Mouse (Mus musculus) heart, embryonic 13.5 days (tissue): Measurements from ENCODE around the gene Dnah14. TPM values are rescaled to one million over a fixed set of nuclear protein-coding genes. Genes with fewer than 3 reads are reported as not detected.

ENCODE experiments used
- ATAC-seq: fragments of 200-750 bp; cut with Nextera tagmentation; 2 replicates; pipeline ENCODE4 v1.8.0; 2017; ENCODE audit warnings: moderate TSS enrichment; ENCODE audit not compliant: insufficient number of reproducible peaks, low FRiP score, low TSS enrichment; ENCODE audit errors: extremely low read depth
- H3K27ac ChIP-seq: fragments of 300-500 bp; sonication (generic); replicated peaks from 2 replicates; pipeline ENCODE4 v1.5.1; 2015; ENCODE audit warnings: moderate library complexity, mild to moderate bottlenecking, inconsistent platforms
- H3K27me3 ChIP-seq: fragments of 300-500 bp; sonication (generic); replicated peaks from 2 replicates; pipeline ENCODE4 v1.6.1; 2015; ENCODE audit warnings: mild to moderate bottlenecking, inconsistent platforms
- H3K36me3 ChIP-seq: fragments of 300-500 bp; sonication (generic); 2 replicates; pipeline ENCODE4 v1.6.1; 2015; ENCODE audit warnings: mild to moderate bottlenecking, inconsistent platforms
- H3K4me1 ChIP-seq: fragments of 300-500 bp; sonication (generic); 2 replicates; pipeline ENCODE4 v1.6.1; 2015; ENCODE audit warnings: inconsistent platforms
- H3K4me2 ChIP-seq: fragments of 300-500 bp; sonication (generic); 2 replicates; pipeline ENCODE4 v1.6.1; 2015; ENCODE audit warnings: inconsistent platforms, mild to moderate bottlenecking, moderate library complexity
- H3K4me3 ChIP-seq: fragments of 300-500 bp; sonication (generic); 2 replicates; pipeline ENCODE4 v1.5.1; 2015; ENCODE audit warnings: moderate library complexity, mild to moderate bottlenecking, inconsistent platforms
- H3K9ac ChIP-seq: fragments of 300-500 bp; sonication (generic); 2 replicates; pipeline ENCODE4 v1.6.1; 2015; ENCODE audit warnings: inconsistent platforms, mild to moderate bottlenecking, moderate library complexity
- H3K9me3 ChIP-seq: fragments of 300-500 bp; sonication (generic); 2 replicates; pipeline ENCODE4 v1.6.1; 2016; ENCODE audit warnings: inconsistent platforms
- WGBS: fragments of 180-500 bp; shearing (Covaris S2); methylation state at CpG from one replicate; pipeline ENCODE4 v1.1.7; 2015; ENCODE audit warnings: mixed read lengths; 5-methylcytosine and 5-hydroxymethylcytosine counted together
- polyA plus RNA-seq: library from polyadenylated mRNA; unstranded; fragments of >200 nt; fragmentation: Nextera tagmentation; extraction: Ambion mirVana; gene quantifications from 2 replicates; pipeline ENCODE4 v1.2.1, GENCODE M21; 2015

Dnah14 gene
- 0.64 and 0.83 TPM in 2 replicates for polyA plus RNA-seq

DNA sequence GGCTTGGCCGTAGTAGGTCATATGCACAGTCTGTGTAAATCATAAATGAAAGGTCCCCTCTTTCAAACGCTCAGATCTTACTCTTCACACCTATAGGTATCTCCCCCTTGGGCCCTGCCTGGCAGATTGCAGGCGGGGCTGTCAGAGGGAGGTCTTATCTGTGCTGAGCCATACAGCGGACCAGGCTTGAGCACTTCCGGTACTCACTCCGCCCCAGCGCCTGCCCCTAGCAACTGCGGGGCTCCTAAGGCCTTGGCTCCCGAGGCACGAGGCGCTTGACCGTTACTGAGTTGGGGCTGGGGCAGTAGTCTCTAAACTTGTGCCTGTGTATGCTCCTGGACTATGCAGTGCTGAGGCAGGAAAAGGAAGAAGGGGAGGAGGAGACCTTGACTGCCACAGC lies at the start of gene Dnah14:
Gene Dnah14, plus strand, starts transcription at position 238 of the 400 bp plus-strand sequence.
- H3K27ac ChIP-seq: no peak within 1 kb of the TSS
- no peaks in the 10 kb centered on the region for H3K27me3 ChIP-seq
- H3K9ac ChIP-seq: no peak within 1 kb of the TSS
- H3K36me3 ChIP-seq: no peaks in the 10 kb centered on the region
- ATAC-seq: no peak
- no peaks in the 10 kb centered on the region for H3K4me1 ChIP-seq
- 50% methylated on average over 12 of the region's 12 CpGs for WGBS
- no peaks in the 10 kb centered on the region for H3K9me3 ChIP-seq
- H3K4me3 ChIP-seq: no peak within 1 kb of the TSS
- no peak within 1 kb of the TSS for H3K4me2 ChIP-seq

DNA sequence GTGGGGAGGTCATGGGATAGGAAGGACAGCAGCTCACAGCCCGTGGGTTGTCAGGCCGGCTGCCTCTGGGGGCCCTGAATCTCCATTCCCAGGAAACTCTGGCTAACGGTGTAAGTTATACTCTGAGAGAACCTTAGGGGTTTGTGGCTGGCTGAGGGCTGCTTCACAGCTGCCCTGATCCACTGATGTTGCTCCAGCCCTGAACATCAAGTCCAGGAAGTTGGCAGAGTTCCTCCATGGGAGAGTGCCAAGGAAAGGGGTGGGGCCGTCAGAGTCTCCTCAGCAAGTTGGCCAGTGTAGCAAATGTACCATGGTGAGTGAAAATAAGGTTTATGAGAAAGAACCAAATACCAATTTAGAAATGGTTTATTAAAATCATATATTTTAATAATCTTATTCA lies 47.0 kb upstream of the Dnah14 start:
- Histone ChIP-seq H3K4me1 (peaks cover 18% of the 10 kb centered on the region), H3K36me3 (no peaks in the 10 kb centered on the region), H3K9me3 (no peaks in the 10 kb centered on the region), H3K4me2 (no peak overlapping the region), H3K27me3 (no peaks in the 10 kb centered on the region), H3K27ac (0 out of 2 replicates have a peak overlapping the region, but pooled peaks have one; percentile 39), H3K9ac (no peak overlapping the region), H3K4me3 (no peak overlapping the region)
- 0 out of 2 replicates have a peak, but pooled peaks have one; percentile 59 for ATAC-seq
- WGBS: 54% methylated on average over 4 of the region's 4 CpGs

DNA sequence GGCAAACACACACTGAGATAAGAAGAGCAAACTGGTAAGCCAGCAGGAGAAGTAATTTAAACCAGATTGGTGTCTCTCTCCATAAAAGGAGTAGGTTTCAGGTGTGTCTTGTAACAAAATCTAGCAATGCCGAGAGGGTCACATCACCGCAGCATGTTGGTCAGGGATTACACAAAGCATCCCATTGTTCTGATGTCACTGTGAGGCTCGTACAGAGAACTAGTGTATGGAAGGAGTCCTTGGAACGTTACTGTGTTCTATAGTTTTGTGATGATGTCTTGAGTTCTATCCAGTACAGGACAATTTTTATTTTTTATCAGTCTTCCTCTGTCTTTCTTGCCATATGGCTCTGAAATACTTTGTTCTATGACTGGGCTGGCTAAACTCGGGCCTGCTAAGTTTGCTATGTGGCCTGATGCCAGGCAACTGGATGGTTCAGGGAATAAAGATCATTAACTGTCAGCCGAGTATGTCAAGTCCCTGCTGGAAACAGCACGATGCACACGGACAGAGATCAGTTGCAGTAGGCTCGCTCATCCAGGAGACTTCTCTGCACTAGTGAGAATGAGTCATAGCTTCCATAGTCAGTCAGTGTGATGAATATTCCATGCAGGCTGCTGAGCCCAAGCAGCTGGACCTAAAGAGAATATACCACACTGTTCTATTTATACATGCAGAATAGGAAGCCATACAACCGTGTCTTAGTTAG lies 41.0 kb upstream of the Dnah14 start:
- Histone ChIP-seq H3K36me3 (no peaks in the 10 kb centered on the region), H3K4me1 (peaks cover 37% of the 10 kb centered on the region), H3K4me2 (no peak overlapping the region), H3K4me3 (no peak overlapping the region), H3K27me3 (no peaks in the 10 kb centered on the region), H3K9me3 (no peaks in the 10 kb centered on the region), H3K27ac (peak overlapping the region; percentile 56), H3K9ac (no peak overlapping the region)
- ATAC-seq: peak; percentile 32; the same call in 1 of the 2 replicates
- 38% methylated on average over 10 of the region's 10 CpGs for WGBS

DNA sequence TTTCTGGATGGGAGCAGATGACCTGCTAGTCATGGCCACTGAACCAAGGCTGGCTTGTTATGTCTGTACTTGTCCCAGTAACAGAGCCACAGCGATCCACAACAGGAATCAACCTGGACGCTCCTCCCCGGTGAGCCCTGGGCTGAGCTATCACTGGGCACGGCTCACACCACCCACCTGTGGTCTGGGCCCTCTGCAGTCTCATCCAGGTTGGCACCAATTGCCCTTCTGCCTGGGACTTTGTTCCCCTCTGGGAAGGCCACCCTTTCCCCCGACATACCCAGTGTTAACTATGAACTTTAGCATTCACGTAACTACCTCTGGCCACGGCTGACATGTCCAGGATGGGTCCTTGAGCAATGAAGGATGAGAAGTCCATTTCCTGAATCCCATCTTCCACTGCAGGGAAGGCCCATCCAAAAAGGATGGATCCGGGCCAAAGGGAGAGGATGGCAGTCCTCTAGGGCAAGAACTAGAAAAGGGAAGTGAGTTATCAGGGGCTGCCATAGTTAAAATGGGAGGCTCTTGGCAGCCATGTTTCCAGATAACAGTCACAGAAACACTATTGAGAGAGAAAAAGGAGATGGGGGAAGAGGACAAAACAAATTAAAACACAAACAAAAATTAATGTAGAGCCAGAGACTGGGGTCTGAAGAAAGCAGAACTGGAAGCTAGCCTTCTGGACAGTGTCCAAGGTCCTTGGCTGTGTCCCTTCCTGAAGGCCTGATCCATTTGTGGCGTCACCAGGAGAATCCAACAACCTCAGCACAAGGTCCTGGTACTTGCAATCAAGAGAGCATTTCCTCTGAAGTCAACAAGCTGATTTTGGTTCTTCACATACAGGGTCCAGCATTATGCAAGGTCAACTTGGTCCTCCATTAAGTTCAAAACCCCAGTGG lies 38.5 kb upstream of the Dnah14 start:
- H3K9ac ChIP-seq: no peak overlapping the region
- 84% methylated on average over 9 of the region's 9 CpGs for WGBS
- H3K4me3 ChIP-seq: no peak overlapping the region
- no peak overlapping the region for H3K27ac ChIP-seq
- no peak overlapping the region for H3K4me2 ChIP-seq
- H3K36me3 ChIP-seq: no peaks in the 10 kb centered on the region
- H3K9me3 ChIP-seq: no peaks in the 10 kb centered on the region
- peaks cover 34% of the 10 kb centered on the region for H3K4me1 ChIP-seq
- H3K27me3 ChIP-seq: no peaks in the 10 kb centered on the region
- ATAC-seq: no peak

DNA sequence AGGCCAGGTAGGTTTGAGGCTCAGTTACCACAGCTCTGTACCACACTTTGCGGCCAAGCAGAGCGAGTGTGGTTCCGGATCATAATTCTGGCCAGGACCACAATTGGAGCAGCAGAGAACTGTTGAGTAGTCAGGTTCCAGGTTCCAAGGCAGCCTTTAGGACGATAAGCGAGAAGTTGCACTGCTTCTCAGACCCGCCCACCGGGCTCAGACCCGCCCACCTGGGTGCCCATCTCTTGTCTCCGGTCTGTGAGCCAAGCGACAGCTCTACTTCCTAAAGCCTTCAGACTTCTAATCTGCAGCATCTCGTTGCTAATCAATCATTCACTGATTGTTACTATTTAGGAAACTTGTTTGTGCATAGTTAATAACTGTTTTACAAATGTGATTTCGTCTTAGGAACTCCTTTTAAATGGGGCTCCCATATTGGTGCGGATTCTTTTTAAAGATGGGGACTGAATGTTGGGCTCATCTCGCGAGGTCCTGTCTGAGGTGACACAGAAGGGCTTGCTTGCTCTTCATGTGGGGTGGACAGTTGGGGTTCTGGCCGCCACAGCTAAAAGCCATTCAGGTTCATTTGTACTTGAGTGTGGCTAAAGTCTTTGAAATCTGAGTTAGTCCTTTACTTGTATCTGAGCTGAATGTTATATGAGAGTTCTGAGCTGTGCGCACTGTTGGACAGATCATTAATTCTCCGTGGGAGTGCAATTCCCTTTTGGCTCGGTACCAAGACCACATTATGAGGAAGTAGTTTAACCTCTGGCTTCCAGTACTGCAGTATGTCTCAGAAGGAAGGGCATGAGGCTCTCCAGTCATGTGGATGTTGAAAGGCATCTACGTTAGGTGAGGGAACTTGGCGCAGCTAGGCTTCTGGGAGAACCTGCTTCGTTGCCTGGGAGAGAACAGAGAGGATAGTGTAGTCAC lies 36.3 kb upstream of the Dnah14 start:
- H3K9ac ChIP-seq: no peak overlapping the region
- H3K27ac ChIP-seq: no peak overlapping the region
- ATAC-seq: no peak
- H3K27me3 ChIP-seq: peaks cover 7% of the 10 kb centered on the region; the same call in 1 of the 2 replicates
- no peak overlapping the region for H3K4me3 ChIP-seq
- no peaks in the 10 kb centered on the region for H3K36me3 ChIP-seq
- WGBS: 64% methylated on average over 22 of the region's 22 CpGs
- H3K4me2 ChIP-seq: no peak overlapping the region
- peaks cover 27% of the 10 kb centered on the region for H3K4me1 ChIP-seq
- H3K9me3 ChIP-seq: no peaks in the 10 kb centered on the region

DNA sequence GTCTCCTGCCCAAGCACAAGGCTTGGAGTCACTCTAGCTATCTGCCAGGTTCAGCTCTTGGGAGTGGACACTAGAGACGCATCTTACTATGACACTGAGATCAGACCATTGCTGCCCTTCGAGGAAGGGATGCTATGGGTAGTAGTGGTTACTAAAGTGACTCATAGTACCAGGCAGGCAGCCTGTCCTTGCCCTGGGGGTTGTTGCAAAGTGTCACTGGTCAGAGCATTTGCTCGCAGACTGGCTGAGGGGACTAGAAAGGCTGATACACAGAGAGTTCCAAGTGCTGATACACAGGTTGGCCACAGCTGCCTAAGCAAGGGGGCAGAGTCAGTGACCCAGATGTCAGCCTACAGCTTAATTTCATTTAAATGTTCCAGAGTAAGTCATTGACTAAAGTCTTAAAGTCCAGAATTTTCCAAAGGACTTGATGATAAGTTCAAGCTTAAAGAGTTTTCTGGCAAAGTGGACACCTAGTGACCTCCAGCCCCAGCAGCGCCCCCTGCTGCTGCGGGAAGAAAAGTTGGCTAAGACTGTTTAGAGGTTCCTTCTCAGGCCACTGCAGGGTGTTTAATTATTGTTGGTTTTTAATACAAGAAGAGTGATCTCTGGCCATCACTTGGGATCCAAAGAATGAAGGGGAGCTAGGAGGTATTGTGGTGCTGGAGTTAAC lies 32.5 kb upstream of the Dnah14 start:
- ATAC-seq: no peak
- Histone ChIP-seq H3K36me3 (no peaks in the 10 kb centered on the region), H3K4me1 (peaks cover 11% of the 10 kb centered on the region), H3K4me3 (no peak overlapping the region), H3K27ac (no peak overlapping the region), H3K9me3 (no peaks in the 10 kb centered on the region), H3K27me3 (peaks cover 11% of the 10 kb centered on the region; the same call in 1 of the 2 replicates), H3K9ac (no peak overlapping the region), H3K4me2 (no peak overlapping the region)
- WGBS: 66% methylated on average over 5 of the region's 5 CpGs

DNA sequence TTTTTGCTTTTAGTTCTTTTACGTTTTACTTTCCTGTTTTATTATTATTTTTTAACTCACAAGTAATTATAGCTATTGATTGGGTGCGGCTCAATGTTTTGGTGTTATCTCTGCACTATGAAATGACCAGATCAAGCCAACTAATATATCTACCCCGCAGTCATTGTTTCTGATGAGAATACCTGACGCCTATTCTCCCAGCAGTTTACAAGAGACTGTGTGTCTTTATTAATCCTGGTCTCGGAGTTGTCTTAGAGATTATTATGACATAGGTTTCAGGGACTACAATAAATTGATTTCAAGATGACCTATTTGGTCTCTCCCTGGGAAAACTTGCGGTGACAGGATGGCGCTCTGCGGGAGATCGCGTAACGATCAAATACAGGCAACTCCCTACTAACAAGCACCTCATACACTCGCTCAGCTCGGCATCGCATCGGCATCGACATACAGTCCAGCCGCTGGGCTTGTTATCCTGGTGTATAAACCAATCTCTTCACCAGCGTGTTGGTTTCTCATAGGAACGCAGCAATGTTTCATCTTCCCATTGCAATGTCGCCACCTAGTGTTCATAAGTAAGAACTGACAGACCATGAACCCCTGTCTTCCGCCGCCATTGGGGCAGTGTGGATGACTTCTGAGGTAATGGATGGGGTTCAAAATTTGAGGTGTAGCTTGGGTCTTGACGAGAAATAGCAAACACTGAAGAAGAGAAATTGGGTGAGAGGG lies 31.2 kb upstream of the Dnah14 start:
- H3K4me1 ChIP-seq: peaks cover 9% of the 10 kb centered on the region
- peaks cover 11% of the 10 kb centered on the region; the same call in 1 of the 2 replicates for H3K27me3 ChIP-seq
- H3K9me3 ChIP-seq: no peaks in the 10 kb centered on the region
- H3K4me3 ChIP-seq: no peak overlapping the region
- H3K36me3 ChIP-seq: no peaks in the 10 kb centered on the region
- H3K27ac ChIP-seq: no peak overlapping the region
- H3K9ac ChIP-seq: no peak overlapping the region
- H3K4me2 ChIP-seq: peak overlapping the region; percentile 55
- 27% methylated on average over 23 of the region's 23 CpGs for WGBS
- ATAC-seq: no peak

DNA sequence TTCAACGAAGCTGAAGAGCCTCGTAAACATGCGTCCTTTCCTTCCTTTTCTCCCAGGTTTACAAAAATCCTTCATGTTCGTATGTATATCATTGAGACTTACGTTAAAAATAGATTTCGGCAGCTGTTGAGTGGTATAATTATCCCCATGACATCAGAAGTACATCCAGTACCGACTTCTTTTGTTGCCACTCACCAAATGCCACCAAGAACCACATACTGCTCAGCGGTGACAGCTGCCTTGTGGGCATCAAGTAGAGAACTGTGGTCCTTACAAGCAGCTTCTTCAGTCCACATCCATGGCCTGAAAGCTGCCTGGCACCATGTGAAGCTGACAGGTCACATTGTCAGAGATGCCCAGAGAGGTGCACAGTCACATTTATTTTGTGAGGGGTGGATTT lies 26.4 kb upstream of the Dnah14 start:
- Histone ChIP-seq H3K4me1 (peaks cover 22% of the 10 kb centered on the region), H3K9me3 (no peaks in the 10 kb centered on the region), H3K27me3 (peaks cover 10% of the 10 kb centered on the region; the same call in 1 of the 2 replicates), H3K4me2 (no peak overlapping the region), H3K9ac (no peak overlapping the region), H3K36me3 (no peaks in the 10 kb centered on the region), H3K4me3 (no peak overlapping the region), H3K27ac (no peak overlapping the region)
- 77% methylated on average over 8 of the region's 8 CpGs for WGBS
- ATAC-seq: no peak

DNA sequence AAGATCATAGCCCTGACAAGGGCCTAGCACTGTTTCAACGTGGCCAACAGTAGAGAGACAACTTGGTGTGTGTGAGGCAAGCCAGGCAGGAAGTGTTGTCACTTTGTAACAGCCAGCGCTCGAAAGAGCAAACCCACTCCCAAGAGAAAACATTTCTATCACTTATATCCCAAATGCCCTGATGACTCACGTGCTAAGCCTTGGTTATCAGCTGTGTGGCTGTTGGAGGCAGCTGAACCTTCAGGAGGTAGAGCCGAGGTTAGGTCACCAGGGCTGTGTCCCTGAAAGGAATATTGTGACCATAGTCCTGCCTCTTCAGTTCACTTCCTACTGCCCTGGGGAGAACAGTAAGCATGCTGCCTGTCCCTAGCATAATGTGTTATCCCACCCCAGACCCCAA lies 25.5 kb upstream of the Dnah14 start:
- ATAC-seq: no peak
- Histone ChIP-seq H3K36me3 (no peaks in the 10 kb centered on the region), H3K4me2 (no peak overlapping the region), H3K9me3 (no peaks in the 10 kb centered on the region), H3K4me1 (peaks cover 20% of the 10 kb centered on the region), H3K9ac (no peak overlapping the region), H3K4me3 (no peak overlapping the region), H3K27ac (no peak overlapping the region), H3K27me3 (peaks cover 10% of the 10 kb centered on the region; the same call in 1 of the 2 replicates)
- WGBS: 26% methylated on average over 5 of the region's 5 CpGs
